Mouse (Mus musculus): ENCODE measurements around the gene Ndufa8. TPM values are rescaled to one million over a fixed set of nuclear protein-coding genes. Genes with fewer than 3 reads are reported as not detected.

Gene Ndufa8
- polyA plus RNA-seq, 2 experiments, result 56.1 to 128 TPM

GRCm38 (mm10) chr2:36092748-36093147 is 43.5 kb upstream of the Ndufa8 start:
- no peak for ATAC-seq (ENCODE audit: insufficient read depth)
- H3K9me3 ChIP-seq (ENCODE audit: control insufficient read depth, low read length), result no peaks in the 10 kb centered on the region
- no peak overlapping the region for H3K9ac ChIP-seq (replicated peaks)
- H3K27ac ChIP-seq, result no peak overlapping the region
- H3K4me1 ChIP-seq (replicated peaks; ENCODE audit: control insufficient read depth in 2 of 2, insufficient read depth in 2 of 2, low read length in 1 of 2), result no peaks in the 10 kb centered on the region
- TF ChIP-seq CTCF (IDR thresholded peaks at IDR 0.05; ENCODE audit: low read depth) (no peak), EP300 (IDR thresholded peaks at IDR 0.05; ENCODE audit: low read depth) (no peak)
- H3K27me3 ChIP-seq (ENCODE audit: control insufficient read depth, insufficient read depth, low read length), result peaks cover 84% of the 10 kb centered on the region
- no peak overlapping the region for H3K4me2 ChIP-seq (ENCODE audit: low read depth)
- no peak for DNase-seq (ENCODE audit: low read depth in 3 of 3, low spot score in 3 of 3)
- H3K4me3 ChIP-seq (ENCODE audit: insufficient read depth in 1 of 2, low read depth in 2 of 2, low read length in 2 of 2), result no peak overlapping the region
- WGBS (ENCODE audit: insufficient replicate concordance), result 7% methylated on average over 4 of the region's 4 CpGs
- H3K36me3 ChIP-seq (replicated peaks; ENCODE audit: control insufficient read depth, insufficient read depth, low read depth), result no peaks in the 10 kb centered on the region

- peaks cover 70% of the 10 kb centered on the region for H3K27me3 ChIP-seq (ENCODE audit: control insufficient read depth, insufficient read depth, low read length)
- 1% methylated on average over 70 of the region's 70 CpGs for WGBS (ENCODE audit: insufficient replicate concordance)
- H3K4me2 ChIP-seq (ENCODE audit: low read depth), result peak overlapping the region; percentile 63
- H3K4me1 ChIP-seq (replicated peaks; ENCODE audit: control insufficient read depth in 2 of 2, insufficient read depth in 2 of 2, low read length in 1 of 2), result no peaks in the 10 kb centered on the region
- H3K9ac ChIP-seq (replicated peaks), result no peak overlapping the region
- H3K27ac ChIP-seq, result no peak overlapping the region
- H3K9me3 ChIP-seq (ENCODE audit: control insufficient read depth, low read length), result no peaks in the 10 kb centered on the region
- ATAC-seq (ENCODE audit: insufficient read depth) (peak; percentile 83), DNase-seq (ENCODE audit: low read depth in 3 of 3, low spot score in 3 of 3) (peak; percentile 37 to 51 (median 40))
- H3K36me3 ChIP-seq (replicated peaks; ENCODE audit: control insufficient read depth, insufficient read depth, low read depth), result no peaks in the 10 kb centered on the region
- peak overlapping the region; percentile 24 to 35 for H3K4me3 ChIP-seq (ENCODE audit: insufficient read depth in 1 of 2, low read depth in 2 of 2, low read length in 2 of 2)
- TF ChIP-seq EP300 (IDR thresholded peaks at IDR 0.05; ENCODE audit: low read depth) (no peak), CTCF (IDR thresholded peaks at IDR 0.05; ENCODE audit: low read depth) (no peak)
Observed at GRCm38 (mm10) chr2:36090853-36091741, 41.9 kb upstream of the Ndufa8 start.

- no peak for TF ChIP-seq EP300 (IDR thresholded peaks at IDR 0.05; ENCODE audit: low read depth)
- TF ChIP-seq CTCF (IDR thresholded peaks at IDR 0.05; ENCODE audit: low read depth), result no peak
- no peak for ATAC-seq (ENCODE audit: insufficient read depth)
- WGBS (ENCODE audit: insufficient replicate concordance), result 42% methylated on average over 3 of the region's 3 CpGs
Observed at GRCm38 (mm10) chr2:36089190-36089589, 40.0 kb upstream of the Ndufa8 start.

GRCm38 (mm10) chr2:36085041-36085440 is 35.8 kb upstream of the Ndufa8 start:
- no peak for TF ChIP-seq EP300 (IDR thresholded peaks at IDR 0.05; ENCODE audit: low read depth)
- TF ChIP-seq CTCF (IDR thresholded peaks at IDR 0.05; ENCODE audit: low read depth), result no peak
- ATAC-seq (ENCODE audit: insufficient read depth), result no peak
- Histone ChIP-seq H3K4me3 (ENCODE audit: insufficient read depth in 1 of 2, low read depth in 2 of 2, low read length in 2 of 2) (no peak overlapping the region), H3K27me3 (ENCODE audit: control insufficient read depth, insufficient read depth, low read length) (peaks cover 10% of the 10 kb centered on the region), H3K4me1 (replicated peaks; ENCODE audit: control insufficient read depth in 2 of 2, insufficient read depth in 2 of 2, low read length in 1 of 2) (peaks cover 0 to 4% of the 10 kb centered on the region in 2 experiments; a peak in 1 of 4 replicates), H3K27ac (no peak overlapping the region), H3K9me3 (ENCODE audit: control insufficient read depth, low read length) (no peaks in the 10 kb centered on the region), H3K36me3 (replicated peaks; ENCODE audit: control insufficient read depth, insufficient read depth, low read depth) (no peaks in the 10 kb centered on the region), H3K9ac (replicated peaks) (no peak overlapping the region), H3K4me2 (ENCODE audit: low read depth) (no peak overlapping the region)
- no peak for DNase-seq (ENCODE audit: low read depth in 3 of 3, low spot score in 3 of 3)
- 71% methylated on average over 1 of the region's 1 CpGs for WGBS (ENCODE audit: insufficient replicate concordance)

More at GRCm38 (mm10) chr2:36089190-36089589, 40.0 kb upstream of the Ndufa8 start:
- H3K9ac ChIP-seq (replicated peaks), result no peak overlapping the region
- H3K9me3 ChIP-seq (ENCODE audit: control insufficient read depth, low read length), result no peaks in the 10 kb centered on the region
- no peak for DNase-seq (ENCODE audit: low read depth in 3 of 3, low spot score in 3 of 3)
- no peak overlapping the region for H3K4me2 ChIP-seq (ENCODE audit: low read depth)
- no peaks in the 10 kb centered on the region for H3K36me3 ChIP-seq (replicated peaks; ENCODE audit: control insufficient read depth, insufficient read depth, low read depth)
- H3K27me3 ChIP-seq (ENCODE audit: control insufficient read depth, insufficient read depth, low read length), result peaks cover 52% of the 10 kb centered on the region
- H3K4me1 ChIP-seq (replicated peaks; ENCODE audit: control insufficient read depth in 2 of 2, insufficient read depth in 2 of 2, low read length in 1 of 2), result no peaks in the 10 kb centered on the region
- H3K4me3 ChIP-seq (ENCODE audit: insufficient read depth in 1 of 2, low read depth in 2 of 2, low read length in 2 of 2), result no peak overlapping the region
- H3K27ac ChIP-seq, result no peak overlapping the region

- Histone ChIP-seq H3K36me3 (replicated peaks; ENCODE audit: control insufficient read depth, insufficient read depth, low read depth) (no peaks in the 10 kb centered on the region), H3K27me3 (ENCODE audit: control insufficient read depth, insufficient read depth, low read length) (no peaks in the 10 kb centered on the region), H3K4me2 (ENCODE audit: low read depth) (no peak overlapping the region), H3K4me3 (ENCODE audit: insufficient read depth in 1 of 2, low read depth in 2 of 2, low read length in 2 of 2) (no peak overlapping the region), H3K9ac (replicated peaks) (no peak overlapping the region), H3K9me3 (ENCODE audit: control insufficient read depth, low read length) (no peaks in the 10 kb centered on the region), H3K27ac (no peak overlapping the region), H3K4me1 (replicated peaks; ENCODE audit: control insufficient read depth in 2 of 2, insufficient read depth in 2 of 2, low read length in 1 of 2) (peaks cover 0 to 4% of the 10 kb centered on the region in 2 experiments; a peak in 1 of 4 replicates)
- 45% methylated on average over 9 of the region's 9 CpGs for WGBS (ENCODE audit: insufficient replicate concordance)
- DNase-seq (ENCODE audit: low read depth in 3 of 3, low spot score in 3 of 3) (no peak), ATAC-seq (ENCODE audit: insufficient read depth) (no peak)
- TF ChIP-seq CTCF (IDR thresholded peaks at IDR 0.05; ENCODE audit: low read depth) (no peak), EP300 (IDR thresholded peaks at IDR 0.05; ENCODE audit: low read depth) (no peak)
Observed at GRCm38 (mm10) chr2:36082802-36083580, 33.8 kb upstream of the Ndufa8 start.

Measured in liver, embryonic 14.5 days (tissue).